Mouse (Mus musculus) E14TG2a.4 (cell line): ENCODE measurements around the gene Gm21834.

Source experiments
- CTCF ChIP-seq: conservative IDR thresholded peaks from 2 replicates; pipeline ENCODE4 v1.5.1; 2014; ENCODE audit warnings: low read length
- POU5F1 ChIP-seq: IDR thresholded peaks from 2 replicates; pipeline ENCODE4 v1.6.1; 2014; ENCODE audit warnings: low read length, borderline replicate concordance

- TF ChIP-seq CTCF = no peak
- no peak for TF ChIP-seq POU5F1
These were observed 25.3 kb upstream of the Gm21834 start for GRCm38 (mm10) chr17:57767306-57767705.
